Mouse (Mus musculus) stomach, embryonic 15.5 days (tissue): ENCODE data around the gene Dhx29. TPM values are rescaled to one million over a fixed set of nuclear protein-coding genes. Genes with fewer than 3 reads are reported as not detected.

Experiments
- ATAC-seq: fragments of 200-750 bp; cut with Nextera tagmentation; 2 replicates; pipeline ENCODE4 v1.8.0; 2017; ENCODE audit warnings: low read depth, moderate number of reproducible peaks, moderate TSS enrichment; ENCODE audit not compliant: insufficient read depth, low FRiP score
- H3K27ac ChIP-seq: fragments of 300-500 bp; sonication (generic); 2 replicates; pipeline ENCODE4 v1.5.1; 2015; ENCODE audit warnings: mild to moderate bottlenecking, inconsistent platforms
- H3K27me3 ChIP-seq: fragments of 300-500 bp; sonication (generic); replicated peaks from 2 replicates; pipeline ENCODE4 v1.6.1; 2015; ENCODE audit warnings: inconsistent platforms
- H3K36me3 ChIP-seq: fragments of 300-500 bp; sonication (generic); 2 replicates; pipeline ENCODE4 v1.6.1; 2015; ENCODE audit warnings: inconsistent platforms
- H3K4me1 ChIP-seq: fragments of 300-500 bp; sonication (generic); 2 replicates; pipeline ENCODE4 v1.6.1; 2015; ENCODE audit warnings: inconsistent platforms
- H3K4me2 ChIP-seq: fragments of 300-500 bp; sonication (generic); 2 replicates; pipeline ENCODE4 v1.6.1; 2015; ENCODE audit warnings: mild to moderate bottlenecking, inconsistent platforms
- H3K4me3 ChIP-seq: fragments of 300-500 bp; sonication (generic); replicated peaks from 2 replicates; pipeline ENCODE4 v1.5.1; 2015; ENCODE audit warnings: inconsistent platforms
- H3K9ac ChIP-seq: fragments of 300-500 bp; sonication (generic); 2 replicates; pipeline ENCODE4 v1.6.1; 2015; ENCODE audit warnings: inconsistent platforms
- H3K9me3 ChIP-seq: fragments of 300-500 bp; sonication (generic); 2 replicates; pipeline ENCODE4 v1.6.1; 2016; ENCODE audit warnings: inconsistent platforms
- WGBS: fragments of 180-500 bp; shearing (Covaris S2); methylation state at CpG from one replicate; pipeline ENCODE4 v1.1.7; 2015; 5-methylcytosine and 5-hydroxymethylcytosine counted together
- polyA plus RNA-seq: library from polyadenylated mRNA; unstranded; fragments of >200 nt; fragmentation: Nextera tagmentation; extraction: Ambion mirVana; gene quantifications from 2 replicates; pipeline ENCODE4 v1.2.1, GENCODE M21; 2015

Dhx29 gene
- polyA plus RNA-seq, 1 experiment from 2014 or later = 23.5 TPM

DNA sequence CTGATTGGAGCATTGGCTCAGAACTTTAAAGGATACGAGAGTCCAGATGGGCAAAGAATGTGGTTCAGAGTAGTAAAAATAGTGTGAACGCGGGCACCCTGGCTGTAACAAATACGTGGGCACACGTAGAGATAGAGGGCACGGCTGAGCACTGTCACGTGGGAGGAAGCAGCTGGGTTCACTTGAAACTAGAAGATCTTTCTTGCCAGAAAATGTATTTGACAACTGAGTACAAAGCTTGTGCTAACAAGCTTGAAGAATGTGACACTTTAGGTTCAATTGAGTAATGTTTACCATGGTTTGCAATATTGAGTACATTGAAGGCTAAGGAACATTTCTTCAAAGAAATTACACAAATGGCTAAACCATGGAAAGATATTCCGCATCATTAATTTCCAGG lies 10.9 kb downstream of the Dhx29 start:
- H3K4me2 ChIP-seq = no peak overlapping the region
- ATAC-seq = no peak
- H3K4me3 ChIP-seq = no peak overlapping the region
- 0 out of 2 replicates have a peak, but pooled peaks cover 7% of the 10 kb centered on the region for H3K36me3 ChIP-seq
- 88% methylated on average over 8 of the region's 8 CpGs for WGBS
- no peaks in the 10 kb centered on the region for H3K4me1 ChIP-seq
- H3K27ac ChIP-seq = no peak overlapping the region
- no peaks in the 10 kb centered on the region for H3K27me3 ChIP-seq
- H3K9me3 ChIP-seq = no peaks in the 10 kb centered on the region
- H3K9ac ChIP-seq = no peak overlapping the region

DNA sequence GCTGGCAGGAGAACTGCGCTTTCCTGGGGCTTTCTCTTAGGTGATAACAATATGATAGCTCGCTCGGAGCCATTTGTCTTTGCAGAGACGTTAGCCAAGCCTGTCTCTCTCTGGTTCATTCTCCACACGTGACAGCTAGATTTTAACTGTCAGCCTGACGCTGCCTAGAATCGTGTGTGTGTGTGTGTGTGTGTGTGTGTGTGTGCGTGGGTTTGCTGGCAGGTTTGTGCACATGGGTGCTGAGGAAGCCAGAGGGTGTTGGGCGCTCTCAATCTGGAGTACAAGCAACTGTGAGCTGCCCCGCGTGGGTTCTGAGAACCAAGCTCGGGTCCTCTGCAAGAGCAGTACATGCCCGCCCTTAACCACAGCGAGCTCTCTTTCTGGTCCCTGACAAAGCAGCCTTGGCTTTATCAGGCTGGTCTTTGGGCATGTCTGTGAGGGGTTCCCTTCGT lies 14.7 kb downstream of the Dhx29 start:
- 53% methylated on average over 15 of the region's 15 CpGs for WGBS
- Histone ChIP-seq H3K4me1 (no peaks in the 10 kb centered on the region), H3K9ac (no peak overlapping the region), H3K27ac (no peak overlapping the region), H3K4me2 (no peak overlapping the region), H3K9me3 (no peaks in the 10 kb centered on the region), H3K36me3 (0 out of 2 replicates have a peak, but pooled peaks cover 15% of the 10 kb centered on the region), H3K4me3 (no peak overlapping the region), H3K27me3 (no peaks in the 10 kb centered on the region)
- no peak for ATAC-seq

DNA sequence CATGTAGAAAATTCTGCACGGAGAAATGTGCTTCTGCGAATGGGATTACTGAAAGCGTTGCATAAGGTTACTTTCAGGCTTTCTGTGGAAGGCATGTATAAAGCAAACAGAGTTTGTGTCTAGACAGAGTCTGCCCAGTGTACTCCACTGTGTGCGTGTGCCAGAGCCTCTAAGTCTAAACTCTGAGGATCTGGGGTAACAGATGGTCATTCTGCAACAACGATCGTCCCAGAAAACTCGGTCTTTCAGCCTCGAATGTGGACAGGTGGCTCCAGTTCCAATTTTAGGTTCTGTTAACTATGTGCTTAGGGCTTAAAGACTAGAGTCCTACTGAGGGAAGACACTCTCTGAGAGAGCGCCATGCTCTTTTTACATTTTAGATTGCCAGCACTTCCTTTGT lies 18.1 kb downstream of the Dhx29 start:
- 90% methylated on average over 9 of the region's 9 CpGs for WGBS
- H3K36me3 ChIP-seq = peaks cover 28% of the 10 kb centered on the region; the same call in 1 of the 2 replicates
- H3K27me3 ChIP-seq = no peaks in the 10 kb centered on the region
- no peak overlapping the region for H3K4me3 ChIP-seq
- H3K4me2 ChIP-seq = no peak overlapping the region
- H3K27ac ChIP-seq = no peak overlapping the region
- H3K9ac ChIP-seq = no peak overlapping the region
- no peak for ATAC-seq
- no peaks in the 10 kb centered on the region for H3K4me1 ChIP-seq
- no peaks in the 10 kb centered on the region for H3K9me3 ChIP-seq

DNA sequence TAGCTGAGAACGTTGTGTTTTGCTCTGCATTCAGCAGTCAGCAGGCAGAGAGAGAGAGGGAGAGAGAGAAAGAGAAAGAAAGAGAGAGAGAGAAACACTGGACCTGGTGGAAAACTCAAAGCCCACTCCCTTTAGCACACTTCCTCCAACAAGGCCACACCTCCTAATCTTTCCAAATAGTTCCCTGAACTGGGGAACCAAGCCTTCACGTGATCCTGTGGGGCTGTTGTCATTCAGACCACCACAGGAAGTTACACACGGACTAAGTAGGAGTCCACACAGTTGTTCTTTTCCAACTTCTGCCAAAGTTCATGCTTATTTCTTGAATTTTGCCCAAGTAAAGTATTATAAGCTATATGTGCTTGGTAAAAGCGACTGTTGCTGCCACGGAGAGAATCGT lies 18.6 kb downstream of the Dhx29 start:
- Histone ChIP-seq H3K27ac (no peak overlapping the region), H3K9me3 (no peaks in the 10 kb centered on the region), H3K27me3 (no peaks in the 10 kb centered on the region), H3K9ac (no peak overlapping the region), H3K4me3 (no peak overlapping the region), H3K4me1 (no peaks in the 10 kb centered on the region), H3K4me2 (no peak overlapping the region), H3K36me3 (peaks cover 28% of the 10 kb centered on the region; the same call in 1 of the 2 replicates)
- ATAC-seq = no peak
- WGBS = 84% methylated on average over 6 of the region's 6 CpGs

- Histone ChIP-seq H3K9ac (no peak overlapping the region), H3K4me3 (no peak overlapping the region), H3K36me3 (peaks cover 16% of the 10 kb centered on the region; the same call in 1 of the 2 replicates), H3K27me3 (no peaks in the 10 kb centered on the region), H3K9me3 (no peaks in the 10 kb centered on the region), H3K4me1 (no peaks in the 10 kb centered on the region), H3K4me2 (no peak overlapping the region), H3K27ac (no peak overlapping the region)
- ATAC-seq = no peak
- WGBS = 94% methylated on average over 8 of the region's 8 CpGs
Measured at GRCm38 (mm10) chr13:112954067-112954466, 26.8 kb downstream of the Dhx29 start.

DNA sequence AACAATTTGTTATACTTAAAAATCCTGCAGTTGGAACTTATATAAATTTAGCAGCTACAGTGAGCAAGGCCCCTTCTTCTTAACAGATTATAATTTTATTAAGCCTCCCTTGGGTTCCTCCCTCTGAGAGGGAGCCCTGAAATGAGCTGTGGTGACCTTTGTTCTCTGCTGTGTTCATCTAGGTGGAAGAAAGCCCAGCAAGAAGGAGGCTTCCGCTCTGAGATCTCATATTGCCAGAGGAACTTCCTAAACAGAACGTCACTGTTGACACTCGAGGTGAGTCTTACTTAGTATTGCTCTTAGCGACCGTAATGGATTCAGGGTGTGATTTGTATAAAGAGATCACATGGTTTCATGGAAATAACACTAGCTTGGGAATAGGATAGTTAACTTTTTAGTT lies 35.8 kb downstream of the Dhx29 start:
- ATAC-seq = no peak

DNA sequence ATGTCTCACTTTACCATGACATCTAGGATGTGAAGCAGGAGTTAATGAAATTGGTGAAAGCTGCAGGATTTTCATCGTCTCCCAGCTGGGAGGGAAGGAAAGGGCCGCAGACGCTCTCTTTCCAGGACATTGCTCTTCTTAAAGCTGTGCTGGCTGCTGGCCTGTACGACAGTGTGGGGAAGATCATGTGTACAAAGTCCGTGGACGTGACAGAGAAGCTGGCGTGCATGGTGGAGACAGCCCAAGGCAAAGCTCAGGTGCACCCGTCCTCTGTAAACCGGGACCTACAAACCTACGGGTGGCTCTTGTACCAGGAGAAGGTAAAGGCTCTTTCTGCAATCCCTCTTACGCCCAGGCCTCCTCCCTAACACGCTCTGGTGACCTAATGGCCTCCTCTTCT lies 37.2 kb downstream of the Dhx29 start:
- H3K36me3 ChIP-seq = peaks cover 18% of the 10 kb centered on the region; the same call in 1 of the 2 replicates
- no peaks in the 10 kb centered on the region for H3K4me1 ChIP-seq
- H3K4me2 ChIP-seq = no peak overlapping the region
- H3K27ac ChIP-seq = no peak overlapping the region
- H3K27me3 ChIP-seq = no peaks in the 10 kb centered on the region
- 92% methylated on average over 12 of the region's 12 CpGs for WGBS
- ATAC-seq = no peak
- no peak overlapping the region for H3K9ac ChIP-seq
- no peak overlapping the region for H3K4me3 ChIP-seq
- no peaks in the 10 kb centered on the region for H3K9me3 ChIP-seq

More for the DNA sequence above, 35.8 kb downstream of the Dhx29 start:
- H3K27me3 ChIP-seq = no peaks in the 10 kb centered on the region
- peaks cover 18% of the 10 kb centered on the region; the same call in 1 of the 2 replicates for H3K36me3 ChIP-seq
- WGBS = 69% methylated on average over 5 of the region's 5 CpGs
- no peak overlapping the region for H3K4me2 ChIP-seq
- H3K9me3 ChIP-seq = no peaks in the 10 kb centered on the region
- H3K27ac ChIP-seq = no peak overlapping the region
- H3K4me1 ChIP-seq = no peaks in the 10 kb centered on the region
- no peak overlapping the region for H3K9ac ChIP-seq
- H3K4me3 ChIP-seq = no peak overlapping the region

DNA sequence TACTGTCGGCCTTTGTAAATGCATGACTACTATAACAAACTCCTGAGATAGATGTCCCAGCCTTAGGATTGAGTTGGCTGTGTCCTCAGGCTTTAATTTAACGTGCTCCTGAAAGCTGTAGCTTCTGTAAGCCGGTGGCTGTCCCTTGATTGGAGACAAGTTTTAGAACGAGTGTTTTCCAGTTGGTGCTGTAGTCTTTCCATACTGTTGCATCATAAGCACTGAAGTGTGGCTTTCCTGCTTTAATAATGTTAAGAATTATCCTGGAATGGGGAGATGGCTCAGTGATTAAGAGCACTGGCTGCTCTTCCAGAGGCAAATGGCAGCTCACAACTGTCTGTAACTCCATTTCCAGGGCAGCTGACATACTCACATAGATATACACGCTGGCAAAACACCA lies 40.0 kb downstream of the Dhx29 start:
- ATAC-seq = no peak

DNA sequence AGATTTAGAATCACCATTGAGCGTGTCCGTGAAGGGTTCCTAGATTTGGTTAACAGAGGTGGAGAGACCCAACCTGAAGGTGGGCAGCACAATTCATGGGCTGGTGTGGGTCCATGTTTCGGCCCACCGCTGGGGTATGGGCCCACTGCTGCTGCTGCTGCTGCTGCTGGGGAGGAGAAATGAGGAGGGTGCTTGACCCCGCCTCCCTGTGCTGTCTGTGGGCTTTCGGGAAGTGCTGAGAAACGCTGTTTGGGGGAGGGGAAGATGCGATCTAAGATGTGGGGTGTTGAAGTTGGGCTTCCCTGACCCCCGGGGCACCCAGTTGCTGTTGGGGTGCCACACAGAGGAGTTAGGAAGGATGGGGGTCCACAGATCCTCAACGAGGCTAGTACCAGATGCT lies 49.5 kb downstream of the Dhx29 start:
- 39% methylated on average over 10 of the region's 10 CpGs for WGBS
- H3K27me3 ChIP-seq = peaks cover 15% of the 10 kb centered on the region; the same call in 1 of the 2 replicates
- no peak overlapping the region for H3K4me3 ChIP-seq
- no peak for ATAC-seq
- no peak overlapping the region for H3K27ac ChIP-seq
- H3K9me3 ChIP-seq = no peaks in the 10 kb centered on the region
- peak overlapping the region; percentile 37 for H3K4me2 ChIP-seq
- H3K4me1 ChIP-seq = no peaks in the 10 kb centered on the region
- no peak overlapping the region for H3K9ac ChIP-seq
- H3K36me3 ChIP-seq = no peaks in the 10 kb centered on the region

More for the DNA sequence above, 40.0 kb downstream of the Dhx29 start:
- no peak overlapping the region for H3K4me3 ChIP-seq
- no peaks in the 10 kb centered on the region for H3K9me3 ChIP-seq
- peaks cover 18% of the 10 kb centered on the region; the same call in 1 of the 2 replicates for H3K36me3 ChIP-seq
- no peak overlapping the region for H3K9ac ChIP-seq
- 92% methylated on average over 5 of the region's 5 CpGs for WGBS
- H3K4me2 ChIP-seq = no peak overlapping the region
- no peaks in the 10 kb centered on the region for H3K4me1 ChIP-seq
- no peaks in the 10 kb centered on the region for H3K27me3 ChIP-seq
- H3K27ac ChIP-seq = no peak overlapping the region

GRCm38 (mm10) chr13:112985605-112986450 lies 58.6 kb downstream of the Dhx29 start:
- no peak for ATAC-seq
- Histone ChIP-seq H3K4me3 (no peak overlapping the region), H3K36me3 (no peaks in the 10 kb centered on the region), H3K9me3 (no peaks in the 10 kb centered on the region), H3K4me2 (0 out of 2 replicates have a peak overlapping the region, but pooled peaks have one; percentile 99), H3K9ac (no peak overlapping the region), H3K4me1 (peaks cover 31% of the 10 kb centered on the region), H3K27ac (no peak overlapping the region), H3K27me3 (peaks cover 59% of the 10 kb centered on the region)
- 12% methylated on average over 18 of the region's 18 CpGs for WGBS

- ATAC-seq = no peak
- Histone ChIP-seq H3K36me3 (no peaks in the 10 kb centered on the region), H3K4me1 (peaks cover 31% of the 10 kb centered on the region), H3K27me3 (peaks cover 63% of the 10 kb centered on the region), H3K4me2 (peak overlapping the region; percentile 99), H3K4me3 (peak overlapping the region; percentile 51), H3K27ac (no peak overlapping the region), H3K9ac (no peak overlapping the region), H3K9me3 (no peaks in the 10 kb centered on the region)
- 2% methylated on average over 17 of the region's 17 CpGs for WGBS
Measured at GRCm38 (mm10) chr13:112986451-112986950, 59.2 kb downstream of the Dhx29 start.

GRCm38 (mm10) chr13:112987532-112987943 lies 60.3 kb downstream of the Dhx29 start, which contains the start of gene Ccno:
Ccno (plus strand) TSS chr13:112987802.
- Histone ChIP-seq H3K4me1 (peaks cover 31% of the 10 kb centered on the region), H3K27ac (no peak within 1 kb of the TSS)

More at GRCm38 (mm10) chr13:112987532-112987943, 60.3 kb downstream of the Dhx29 start, which contains the start of gene Ccno:
- Histone ChIP-seq H3K36me3 (no peaks in the 10 kb centered on the region), H3K27me3 (peaks cover 69% of the 10 kb centered on the region), H3K9me3 (no peaks in the 10 kb centered on the region), H3K9ac (peak within 1 kb of the TSS; percentile 10; the same call in 1 of the 2 replicates), H3K4me2 (peak within 1 kb of the TSS; percentile 99), H3K4me3 (peak within 1 kb of the TSS; percentile 51)
- under 1% methylated on average over 43 of the region's 47 CpGs for WGBS
- ATAC-seq = peak; percentile 97
